Mouse (Mus musculus) small intestine, adult 2 months (tissue): ENCODE results near the gene Znfx1. TPM values are rescaled to one million over a fixed set of nuclear protein-coding genes. Genes with fewer than 3 reads are reported as not detected.

ENCODE experiments used
- H3K27ac ChIP-seq: fragments of 200-500 bp; 2 replicates; pipeline ENCODE4 v1.5.1; 2012; ENCODE audit warnings: low read depth, low read length, control low read depth, inconsistent platforms; ENCODE audit not compliant: insufficient read depth
- H3K27me3 ChIP-seq: fragments of 200-500 bp; 2 replicates; pipeline ENCODE4 v1.6.1; 2012; ENCODE audit warnings: mild to moderate bottlenecking, moderate library complexity, low read length, inconsistent platforms; ENCODE audit not compliant: control insufficient read depth, insufficient read depth
- H3K36me3 ChIP-seq: fragments of 200-500 bp; 2 replicates; pipeline ENCODE4 v1.6.1; 2012; ENCODE audit warnings: mild to moderate bottlenecking, low read length, control low read depth, inconsistent platforms; ENCODE audit not compliant: control insufficient read depth, insufficient read depth
- H3K4me1 ChIP-seq: fragments of 200-500 bp; 2 replicates; pipeline ENCODE4 v1.6.1; 2012; ENCODE audit warnings: low read length, inconsistent platforms, mixed read lengths; ENCODE audit not compliant: control insufficient read depth, insufficient read depth, insufficient read length
- H3K4me3 ChIP-seq: fragments of 200-500 bp; 2 replicates; pipeline ENCODE4 v1.5.1; 2012; ENCODE audit warnings: low read depth, mild to moderate bottlenecking, control low read depth, inconsistent platforms, low read length, moderate library complexity
- CTCF ChIP-seq: fragments of 200-500 bp; IDR thresholded peaks from 2 replicates; pipeline ENCODE4 v1.5.1; 2012; ENCODE audit warnings: low read depth, mild to moderate bottlenecking, control low read depth, inconsistent platforms, low read length, moderate library complexity, mixed read lengths; ENCODE audit not compliant: insufficient replicate concordance, insufficient read length; ENCODE audit errors: extremely low read depth
- POLR2A ChIP-seq: fragments of 200-500 bp; IDR thresholded peaks from 2 replicates; pipeline ENCODE4 v1.6.1; 2012; ENCODE audit warnings: low read depth, mild to moderate bottlenecking, control low read depth, inconsistent platforms, low read length, moderate library complexity
- WGBS: fragments of 180-500 bp; shearing (Covaris S2); methylation state at CpG from one replicate; pipeline ENCODE4 v1.1.7; 2018; 5-methylcytosine and 5-hydroxymethylcytosine counted together
- polyA plus RNA-seq: library from polyadenylated mRNA; depleted of rRNA; stranded (reverse); fragments of >200 nt; gene quantifications from 2 replicates; pipeline ENCODE4 v1.2.3, GENCODE M21; 2012

Znfx1 gene
- polyA plus RNA-seq, 1 experiment = 56.0 TPM

- 9% methylated on average over 3 of the region's 3 CpGs for WGBS
- peaks cover 43% of the 10 kb centered on the region for H3K36me3 ChIP-seq
- TF ChIP-seq CTCF (no peak), POLR2A (no peak)
- no peaks in the 10 kb centered on the region for H3K27me3 ChIP-seq
- H3K27ac ChIP-seq = peak overlapping the region; percentile 44
- H3K4me3 ChIP-seq = no peak overlapping the region
- peaks cover 19% of the 10 kb centered on the region for H3K4me1 ChIP-seq
These were observed 4.6 kb downstream of the Znfx1 start for GRCm38 (mm10) chr2:167058201-167058600.

- Histone ChIP-seq H3K27ac (no peak overlapping the region), H3K36me3 (peaks cover 51% of the 10 kb centered on the region), H3K4me3 (no peak overlapping the region), H3K4me1 (peaks cover 19% of the 10 kb centered on the region), H3K27me3 (no peaks in the 10 kb centered on the region)
- TF ChIP-seq POLR2A = no peak
- TF ChIP-seq CTCF = no peak
- 68% methylated on average over 5 of the region's 5 CpGs for WGBS
These were observed 5.9 kb downstream of the Znfx1 start for GRCm38 (mm10) chr2:167056942-167057323.

GRCm38 (mm10) chr2:167056210-167056941 lies 6.4 kb downstream of the Znfx1 start:
- 94% methylated on average over 15 of the region's 15 CpGs for WGBS
- Histone ChIP-seq H3K4me3 (no peak overlapping the region), H3K27me3 (no peaks in the 10 kb centered on the region), H3K36me3 (peaks cover 55% of the 10 kb centered on the region), H3K27ac (no peak overlapping the region), H3K4me1 (peaks cover 19% of the 10 kb centered on the region)
- TF ChIP-seq CTCF (no peak), POLR2A (no peak)

GRCm38 (mm10) chr2:167055386-167055785 lies 7.4 kb downstream of the Znfx1 start:
- Histone ChIP-seq H3K27ac (no peak overlapping the region), H3K4me3 (no peak overlapping the region), H3K36me3 (peaks cover 62% of the 10 kb centered on the region), H3K27me3 (no peaks in the 10 kb centered on the region), H3K4me1 (peaks cover 19% of the 10 kb centered on the region)
- TF ChIP-seq POLR2A (no peak), CTCF (no peak)
- 46% methylated on average over 15 of the region's 15 CpGs for WGBS

- TF ChIP-seq CTCF = no peak
- no peak for TF ChIP-seq POLR2A
- Histone ChIP-seq H3K4me3 (no peak overlapping the region), H3K4me1 (peaks cover 13% of the 10 kb centered on the region; the same call in 1 of the 2 replicates), H3K27me3 (no peaks in the 10 kb centered on the region), H3K27ac (no peak overlapping the region), H3K36me3 (peaks cover 77% of the 10 kb centered on the region)
- WGBS = 69% methylated on average over 9 of the region's 9 CpGs
These were observed 9.5 kb downstream of the Znfx1 start for GRCm38 (mm10) chr2:167053127-167053844.

- peaks cover 4% of the 10 kb centered on the region; the same call in 1 of the 2 replicates for H3K4me1 ChIP-seq
- peaks cover 79% of the 10 kb centered on the region for H3K36me3 ChIP-seq
- no peaks in the 10 kb centered on the region for H3K27me3 ChIP-seq
- 91% methylated on average over 8 of the region's 8 CpGs for WGBS
- no peak overlapping the region for H3K27ac ChIP-seq
- TF ChIP-seq CTCF (no peak), POLR2A (no peak)
- H3K4me3 ChIP-seq = no peak overlapping the region
These were observed 14.0 kb downstream of the Znfx1 start for GRCm38 (mm10) chr2:167048698-167049358.

- TF ChIP-seq POLR2A (no peak), CTCF (no peak)
- Histone ChIP-seq H3K4me3 (no peak overlapping the region), H3K27me3 (no peaks in the 10 kb centered on the region), H3K27ac (no peak overlapping the region), H3K36me3 (peaks cover 79% of the 10 kb centered on the region), H3K4me1 (no peaks in the 10 kb centered on the region)
- WGBS = 86% methylated on average over 10 of the region's 10 CpGs
These were observed 14.6 kb downstream of the Znfx1 start for GRCm38 (mm10) chr2:167048223-167048622.
